Mouse (Mus musculus): Measurements from ENCODE around the gene Lilrb4a. TPM values are rescaled to one million over a fixed set of nuclear protein-coding genes. Genes with fewer than 3 reads are reported as not detected.

Lilrb4a gene
- polyA plus RNA-seq (2012; rRNA removed): 0.26 and 0.35 TPM in 2 replicates

DNA sequence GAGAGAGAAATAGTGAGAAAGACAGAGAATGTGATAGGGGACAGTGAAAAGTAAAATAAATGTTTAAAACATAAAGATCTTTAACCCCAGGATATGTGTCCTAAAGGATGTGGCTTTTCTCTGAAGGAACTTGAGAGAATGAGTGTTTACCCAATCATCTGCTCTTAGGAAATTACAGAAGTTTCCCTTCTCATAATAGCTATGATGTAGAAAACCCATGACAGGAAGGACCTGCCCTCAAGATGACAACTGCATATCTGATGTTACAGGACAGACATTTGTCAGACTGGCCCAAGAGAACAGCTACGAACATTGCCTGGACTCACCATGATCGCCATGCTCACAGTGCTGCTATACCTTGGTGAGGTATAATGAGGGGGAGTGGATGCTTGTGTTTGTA lies at the start of gene Lilrb4a:
TSS of gene Lilrb4a (plus strand) at position 266 of the 400 bp plus-strand sequence.

DNA sequence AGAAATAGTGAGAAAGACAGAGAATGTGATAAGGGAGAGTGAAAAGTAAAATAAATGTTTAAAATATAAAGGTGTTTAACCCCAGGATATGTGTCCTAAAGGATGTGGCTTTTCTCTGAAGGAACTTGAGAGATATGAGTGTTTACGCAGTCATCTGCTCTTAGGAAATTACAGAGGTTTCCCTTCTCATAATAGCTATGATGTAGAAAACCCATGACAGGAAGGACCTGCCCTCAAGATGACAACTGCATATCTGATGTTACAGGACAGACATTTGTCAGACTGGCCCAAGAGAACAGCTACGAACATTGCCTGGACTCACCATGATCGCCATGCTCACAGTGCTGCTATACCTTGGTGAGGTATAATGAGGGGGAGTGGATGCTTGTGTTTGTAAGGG lies 10.4 kb upstream of the Lilrb4a start, which contains the start of the genes Gm49339 and Lilr4b:
TSS of gene Gm49339 (plus strand) at position 216 of the 400 bp plus-strand sequence.
TSS of gene Lilr4b (plus strand) at position 236 of the 400 bp plus-strand sequence.

Other genes with a start within 250 kb of the Lilrb4a start
- gene Gm49339, start 10.3 kb upstream of the Lilrb4a start, polyA plus RNA-seq (2012; rRNA removed): 0.42 and 0.62 TPM in 2 replicates
- 0.35 and 0.56 TPM in 2 replicates for gene Lilr4b, start 10.3 kb upstream of the Lilrb4a start, polyA plus RNA-seq (2012; rRNA removed)
- 1.4 and 2.5 TPM in 2 replicates for gene Fam162b, start 99.6 kb downstream of the Lilrb4a start, polyA plus RNA-seq (2012; rRNA removed)
- not detected in 2 replicates for gene Gprc6a, start 140.5 kb downstream of the Lilrb4a start, polyA plus RNA-seq (2012; rRNA removed)
- 0.12 and 0.84 TPM in 2 replicates for gene Rfx6, start 186.8 kb downstream of the Lilrb4a start, polyA plus RNA-seq (2012; rRNA removed)

Measured in stomach, adult 2 months (tissue).